Mouse (Mus musculus) retina, postnatal 1 day (tissue): ENCODE results near the gene Dlg2.

ENCODE experiments used
- DNase-seq: peaks from one replicate; pipeline ENCODE4 v3.0.0-alpha.2; 2012

Gene Dlg2

GRCm38 (mm10) chr7:92113065-92113464 is 1636.6 kb downstream of the Dlg2 start:
- DNase-seq: no peak

GRCm38 (mm10) chr7:92115237-92115871 is 1638.9 kb downstream of the Dlg2 start:
- DNase-seq: no peak

- no peak for DNase-seq
Measured at GRCm38 (mm10) chr7:92123276-92123675, 1646.8 kb downstream of the Dlg2 start.

GRCm38 (mm10) chr7:92125886-92126285 is 1649.4 kb downstream of the Dlg2 start:
- peak; percentile 75 for DNase-seq

GRCm38 (mm10) chr7:92134301-92134700 is 1657.8 kb downstream of the Dlg2 start:
- DNase-seq: no peak

GRCm38 (mm10) chr7:92135624-92136023 is 1659.2 kb downstream of the Dlg2 start:
- DNase-seq: peak; percentile 15

GRCm38 (mm10) chr7:92140051-92140817 is 1663.8 kb downstream of the Dlg2 start:
- DNase-seq: no peak

- no peak for DNase-seq
Measured at GRCm38 (mm10) chr7:92147499-92147898, 1671.0 kb downstream of the Dlg2 start.

- no peak for DNase-seq
Measured at GRCm38 (mm10) chr7:92150768-92151167, 1674.3 kb downstream of the Dlg2 start.

GRCm38 (mm10) chr7:92154603-92155002 is 1678.1 kb downstream of the Dlg2 start:
- DNase-seq: no peak

GRCm38 (mm10) chr7:92163150-92163549 is 1686.7 kb downstream of the Dlg2 start:
- no peak for DNase-seq

- DNase-seq: no peak
Measured at GRCm38 (mm10) chr7:92164316-92164715, 1687.8 kb downstream of the Dlg2 start.

- DNase-seq: no peak
Measured at GRCm38 (mm10) chr7:92164875-92165518, 1688.5 kb downstream of the Dlg2 start.

GRCm38 (mm10) chr7:92180029-92180428 is 1703.6 kb downstream of the Dlg2 start:
- DNase-seq: no peak

- peak; percentile 64 for DNase-seq
Measured at GRCm38 (mm10) chr7:92180591-92181587, 1704.4 kb downstream of the Dlg2 start.

- DNase-seq: peak; percentile 68
Measured at GRCm38 (mm10) chr7:92181959-92182612, 1705.6 kb downstream of the Dlg2 start.

GRCm38 (mm10) chr7:92184371-92185059 is 1708.0 kb downstream of the Dlg2 start:
- DNase-seq: no peak

- DNase-seq: no peak
Measured at GRCm38 (mm10) chr7:92186341-92186740, 1709.9 kb downstream of the Dlg2 start.

GRCm38 (mm10) chr7:92189149-92189548 is 1712.7 kb downstream of the Dlg2 start:
- no peak for DNase-seq

- no peak for DNase-seq
Measured at GRCm38 (mm10) chr7:92196004-92196403, 1719.5 kb downstream of the Dlg2 start.

GRCm38 (mm10) chr7:92197621-92198020 is 1721.1 kb downstream of the Dlg2 start:
- no peak for DNase-seq
